Mouse (Mus musculus): Measurements from ENCODE around the gene Gm7954. TPM values are rescaled to one million over a fixed set of nuclear protein-coding genes. Genes with fewer than 3 reads are reported as not detected.
"Not testable (repeated sequence)": the region's sequence is repeated elsewhere in the genome, so short reads cannot be mapped to it uniquely, and the experiment has no call there.

The Gm7954 gene
- polyA plus RNA-seq (2015; fragmentation: Nextera tagmentation; extraction: Ambion mirVana) = not detected in 2 replicates

DNA sequence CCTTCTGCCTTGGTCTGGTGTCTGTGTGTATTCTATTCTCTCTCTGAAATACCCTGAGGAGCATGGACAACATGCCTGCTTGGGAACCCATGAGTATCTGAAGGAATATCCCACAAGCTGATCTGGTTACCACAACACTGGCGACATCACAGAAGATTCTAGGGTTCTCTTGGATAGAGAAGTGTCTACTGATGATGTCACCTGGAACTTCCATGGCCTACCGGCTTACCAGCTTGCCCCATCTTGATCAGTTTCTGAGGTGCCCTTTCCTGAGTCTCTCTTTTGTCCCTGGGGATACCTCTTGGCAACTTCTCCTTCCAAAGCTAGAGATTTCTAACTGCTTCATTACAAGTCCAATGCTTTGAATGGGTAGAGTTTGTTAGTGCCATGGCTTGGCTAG lies at the start of gene Gm7954:
Gene Gm7954 (minus strand): TSS at position 101 of the 400 bp plus-strand sequence.
- no CpG with 5 or more reads among the region's 2 CpGs for WGBS
- ATAC-seq = not testable (repeated sequence)

DNA sequence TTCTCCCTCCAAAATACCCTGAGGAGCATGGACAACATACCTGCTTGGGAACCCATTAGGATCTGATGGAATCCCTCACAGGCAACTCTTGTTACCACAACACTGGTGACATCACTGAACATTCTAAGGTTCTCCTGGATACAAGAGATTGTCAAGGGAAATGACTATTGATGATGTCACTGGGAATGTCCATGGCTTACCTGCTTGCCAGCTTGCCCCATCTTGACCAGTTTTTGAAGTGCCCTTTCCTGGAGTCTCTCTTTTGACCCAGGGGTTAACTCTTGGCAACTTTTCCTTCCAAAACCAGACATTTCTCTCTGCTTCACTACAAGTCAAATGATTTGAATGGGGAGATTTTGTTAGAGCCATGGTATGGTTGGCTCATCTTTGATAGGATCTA lies 36.1 kb upstream of the Gm7954 start, which contains the start of gene Gm3486:
Gene Gm3486 (minus strand): TSS at position 101 of the 400 bp plus-strand sequence.
- H3K9me3 ChIP-seq; H3K27ac ChIP-seq; ATAC-seq; H3K27me3 ChIP-seq; H3K4me1 ChIP-seq (replicated peaks); H3K4me3 ChIP-seq (replicated peaks); H3K36me3 ChIP-seq; H3K4me2 ChIP-seq (replicated peaks); H3K9ac ChIP-seq (replicated peaks): not testable (repeated sequence)

More for the DNA sequence above, at the start of gene Gm7954:
- not testable (repeated sequence) for H3K4me1 ChIP-seq (replicated peaks); H3K36me3 ChIP-seq; H3K4me2 ChIP-seq (replicated peaks); H3K9ac ChIP-seq (replicated peaks); H3K4me3 ChIP-seq (replicated peaks); H3K9me3 ChIP-seq; H3K27ac ChIP-seq; H3K27me3 ChIP-seq

DNA sequence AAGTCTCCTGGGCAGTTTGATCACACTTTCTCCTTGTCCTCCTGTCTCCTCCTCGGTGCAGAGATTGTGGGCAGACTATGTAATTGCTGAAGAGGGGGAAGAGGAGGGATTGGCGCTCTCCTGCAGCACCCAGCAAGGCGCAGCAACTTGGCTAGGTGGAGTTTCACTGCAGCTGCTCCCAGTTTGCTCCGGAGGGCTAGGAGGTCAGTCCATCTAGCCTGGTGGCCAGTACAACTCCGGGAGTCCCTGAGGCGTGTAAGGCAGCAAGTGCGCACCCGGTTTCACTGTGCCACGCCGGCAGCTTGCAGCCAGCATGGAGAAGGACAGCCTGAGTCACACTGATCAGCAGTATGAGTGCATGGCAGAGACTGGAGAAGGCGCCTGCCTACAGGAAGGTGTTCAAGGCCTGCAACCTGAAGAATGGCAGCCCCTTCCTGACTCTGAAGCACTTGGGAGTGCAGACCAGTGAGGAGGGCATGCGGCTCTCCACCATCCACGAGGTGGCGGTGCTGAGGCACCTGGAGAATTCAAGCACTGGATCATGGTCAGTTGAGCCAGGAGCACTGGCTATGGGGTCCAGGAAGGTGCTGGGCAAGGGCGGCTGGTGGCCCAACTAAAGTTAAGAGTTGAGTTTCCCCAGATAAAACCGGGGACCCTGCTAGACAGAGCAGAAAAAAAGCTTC lies 27.8 kb downstream of the Gm7954 start:
- H3K36me3 ChIP-seq; H3K9ac ChIP-seq (replicated peaks); H3K27me3 ChIP-seq; H3K4me3 ChIP-seq (replicated peaks); ATAC-seq; H3K27ac ChIP-seq; H3K9me3 ChIP-seq; H3K4me1 ChIP-seq (replicated peaks): not testable (repeated sequence)
- 16% methylated on average over 14 of the region's 16 CpGs for WGBS
- peak overlapping the region; percentile 32 for H3K4me2 ChIP-seq (replicated peaks)

GRCm38 (mm10) chr14:41424694-41425093 lies 28.6 kb downstream of the Gm7954 start:
- not testable (repeated sequence) for H3K4me3 ChIP-seq (replicated peaks); H3K9ac ChIP-seq (replicated peaks); H3K4me1 ChIP-seq (replicated peaks); H3K9me3 ChIP-seq; ATAC-seq; H3K27ac ChIP-seq; H3K27me3 ChIP-seq; H3K36me3 ChIP-seq
- 9% methylated on average over 14 of the region's 14 CpGs for WGBS
- peak overlapping the region; percentile 32 for H3K4me2 ChIP-seq (replicated peaks)

GRCm38 (mm10) chr14:41408181-41408580 lies 45.1 kb downstream of the Gm7954 start, which contains the start of gene Gm6482:
Gene Gm6482, minus strand, starts transcription at chr14:41408281.
- H3K27me3 ChIP-seq; H3K4me2 ChIP-seq (replicated peaks); H3K36me3 ChIP-seq; ATAC-seq; H3K9ac ChIP-seq (replicated peaks); H3K27ac ChIP-seq; H3K4me3 ChIP-seq (replicated peaks); H3K4me1 ChIP-seq (replicated peaks); H3K9me3 ChIP-seq: not testable (repeated sequence)
- 80% methylated on average over 1 of the region's 2 CpGs for WGBS

Other genes with a start within 250 kb of the Gm7954 start
- gene Gm2832, start 174.7 kb downstream of the Gm7954 start, polyA plus RNA-seq (2015; fragmentation: Nextera tagmentation; extraction: Ambion mirVana) = 0.17 TPM in 1 of 2 replicates, not detected in the other
- not detected in 2 replicates for gene Gm5798, start 104.9 kb downstream of the Gm7954 start, polyA plus RNA-seq (2015; fragmentation: Nextera tagmentation; extraction: Ambion mirVana)
- not detected in 2 replicates for gene Gm7945, start 67.1 kb downstream of the Gm7954 start, polyA plus RNA-seq (2015; fragmentation: Nextera tagmentation; extraction: Ambion mirVana)
- gene Gm6482, start 45.2 kb downstream of the Gm7954 start, polyA plus RNA-seq (2015; fragmentation: Nextera tagmentation; extraction: Ambion mirVana) = not detected in 2 replicates
- gene Gm3486, start 36.0 kb upstream of the Gm7954 start, polyA plus RNA-seq (2015; fragmentation: Nextera tagmentation; extraction: Ambion mirVana) = not detected in 2 replicates
- not detected in 2 replicates for gene Gm7970, start 102.1 kb upstream of the Gm7954 start, polyA plus RNA-seq (2015; fragmentation: Nextera tagmentation; extraction: Ambion mirVana)
- gene 1700049E17Rik2, start 119.7 kb upstream of the Gm7954 start, polyA plus RNA-seq (2015; fragmentation: Nextera tagmentation; extraction: Ambion mirVana) = not detected in 2 replicates
- not detected in 2 replicates for gene Gm3072, start 171.1 kb upstream of the Gm7954 start, polyA plus RNA-seq (2015; fragmentation: Nextera tagmentation; extraction: Ambion mirVana)
- not detected in 2 replicates for gene Gm3676, start 193.0 kb upstream of the Gm7954 start, polyA plus RNA-seq (2015; fragmentation: Nextera tagmentation; extraction: Ambion mirVana)
- gene Gm8068, start 248.4 kb upstream of the Gm7954 start, polyA plus RNA-seq (2015; fragmentation: Nextera tagmentation; extraction: Ambion mirVana) = not detected in 2 replicates

All from midbrain, embryonic 13.5 days (tissue).